Mouse (Mus musculus): Measurements from ENCODE around the gene Traf3ip3.

The Traf3ip3 gene

GRCm38 (mm10) chr1:193201383-193201778 is at the start of gene Traf3ip3:
Gene Traf3ip3, minus strand, starts transcription at chr1:193201703.
- DNase-seq (ENCODE audit: low spot score): no peak

- no peak for DNase-seq (ENCODE audit: low spot score)
These were observed 48.5 kb upstream of the Traf3ip3 start for GRCm38 (mm10) chr1:193250026-193250425.

- DNase-seq (ENCODE audit: low spot score): no peak
These were observed 42.7 kb upstream of the Traf3ip3 start for GRCm38 (mm10) chr1:193244235-193244634.

GRCm38 (mm10) chr1:193243571-193244193 is 42.2 kb upstream of the Traf3ip3 start:
- DNase-seq (ENCODE audit: low spot score): no peak

GRCm38 (mm10) chr1:193242863-193243262 is 41.4 kb upstream of the Traf3ip3 start:
- no peak for DNase-seq (ENCODE audit: low spot score)

GRCm38 (mm10) chr1:193242238-193242637 is 40.7 kb upstream of the Traf3ip3 start:
- DNase-seq (ENCODE audit: low spot score): no peak

- no peak for DNase-seq (ENCODE audit: low spot score)
These were observed 39.9 kb upstream of the Traf3ip3 start for GRCm38 (mm10) chr1:193241436-193241835.

- no peak for DNase-seq (ENCODE audit: low spot score)
These were observed 36.9 kb upstream of the Traf3ip3 start for GRCm38 (mm10) chr1:193238426-193238825.

GRCm38 (mm10) chr1:193234930-193235329 is 33.4 kb upstream of the Traf3ip3 start:
- no peak for DNase-seq (ENCODE audit: low spot score)

- no peak for DNase-seq (ENCODE audit: low spot score)
These were observed 32.7 kb upstream of the Traf3ip3 start for GRCm38 (mm10) chr1:193234130-193234645.

- DNase-seq (ENCODE audit: low spot score): no peak
These were observed 31.2 kb upstream of the Traf3ip3 start for GRCm38 (mm10) chr1:193232732-193233131.

- DNase-seq (ENCODE audit: low spot score): no peak
These were observed 29.4 kb upstream of the Traf3ip3 start for GRCm38 (mm10) chr1:193230935-193231334.

GRCm38 (mm10) chr1:193230531-193230930 is 29.0 kb upstream of the Traf3ip3 start:
- DNase-seq (ENCODE audit: low spot score): no peak

GRCm38 (mm10) chr1:193229570-193229969 is 28.1 kb upstream of the Traf3ip3 start:
- no peak for DNase-seq (ENCODE audit: low spot score)

- DNase-seq (ENCODE audit: low spot score): no peak
These were observed 26.0 kb upstream of the Traf3ip3 start for GRCm38 (mm10) chr1:193227537-193227936.

- no peak for DNase-seq (ENCODE audit: low spot score)
These were observed 25.4 kb upstream of the Traf3ip3 start for GRCm38 (mm10) chr1:193226724-193227522.

- no peak for DNase-seq (ENCODE audit: low spot score)
These were observed 24.6 kb upstream of the Traf3ip3 start for GRCm38 (mm10) chr1:193226114-193226513.

- DNase-seq (ENCODE audit: low spot score): no peak
These were observed 24.0 kb upstream of the Traf3ip3 start for GRCm38 (mm10) chr1:193225531-193225930.

GRCm38 (mm10) chr1:193220408-193220807 is 18.9 kb upstream of the Traf3ip3 start:
- no peak for DNase-seq (ENCODE audit: low spot score)

GRCm38 (mm10) chr1:193216000-193216399 is 14.5 kb upstream of the Traf3ip3 start:
- DNase-seq (ENCODE audit: low spot score): no peak

GRCm38 (mm10) chr1:193214053-193214452 is 12.6 kb upstream of the Traf3ip3 start:
- no peak for DNase-seq (ENCODE audit: low spot score)

GRCm38 (mm10) chr1:193211371-193211770 is 9.9 kb upstream of the Traf3ip3 start:
- no peak for DNase-seq (ENCODE audit: low spot score)

GRCm38 (mm10) chr1:193208178-193208577 is 6.7 kb upstream of the Traf3ip3 start:
- DNase-seq (ENCODE audit: low spot score): no peak

Measured in MN1 (cell line).